Comparison of ENCODE assay signal across 13 mouse cellular contexts in the genomic region with DNA sequence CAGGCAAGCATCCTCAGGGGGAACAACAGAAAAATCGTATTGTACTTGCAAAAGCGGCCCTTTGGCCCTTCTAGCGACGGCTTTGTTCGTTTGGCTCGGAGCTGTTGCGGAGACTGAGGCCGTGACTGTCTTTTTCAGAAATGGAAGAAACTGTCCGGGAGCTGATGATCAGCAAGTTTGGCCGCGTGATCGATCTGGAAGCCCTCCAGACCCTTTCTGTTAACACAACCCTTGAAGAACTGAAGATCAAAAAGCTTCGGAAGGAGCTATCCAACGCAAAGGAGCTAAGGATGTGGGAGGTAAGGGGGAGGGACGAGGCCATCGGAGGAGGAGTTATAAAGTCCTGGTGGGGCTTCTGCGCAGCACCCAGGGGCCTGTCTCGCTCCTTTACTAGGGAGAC.
A peak's percentile ranks its signal among the peaks of the same experiment; 100 is the strongest.
DNase-seq lines count a peak whose midpoint lies in the region; ATAC-seq and TF ChIP-seq lines count a peak whose summit lies in the region.
"Had no signal": no experiment of that assay in that cellular context is flagged by ENCODE, and none has a peak within 500 bp of the region (broad histone marks: within the 10 kb centered on the region; RNA-seq: fewer than 3 reads in every experiment).

No protein-coding gene starts in this region.

- 0 out of 2 replicates have a peak overlapping the region, but pooled peaks have one; percentile 20 for H3K9ac ChIP-seq in heart, postnatal 0 days (replicated peaks; ENCODE audit: low read depth, low read length)
- H3K9ac ChIP-seq in stomach, embryonic 15.5 days: no peak overlapping the region
- H3K9ac ChIP-seq in stomach, postnatal 0 days (ENCODE audit: low read length): no peak overlapping the region
- 0 out of 2 replicates have a peak overlapping the region, but pooled peaks have one; percentile 14 for H3K9ac ChIP-seq in intestine, embryonic 16.5 days (ENCODE audit: low read depth, low read length)
- H3K9ac ChIP-seq: forebrain, embryonic 12.5 days had no signal

- no peak for DNase-seq in heart, postnatal 0 days (ENCODE audit: low spot score)
- DNase-seq in heart, postnatal 10 days: no peak
- DNase-seq in stomach, postnatal 0 days (ENCODE audit: low spot score): no peak
- no peak for DNase-seq in adrenal gland, adult 18-20 months (ENCODE audit: low spot score in 2 of 2)
- no peak for DNase-seq in spleen, postnatal 14 days (ENCODE audit: low spot score in 2 of 2)
- DNase-seq: embryo, embryonic 11 days; gastrocnemius, postnatal 25 days; kidney, postnatal 10 days; right cerebral cortex, adult 18-20 months had no signal

- no peaks in the 10 kb centered on the region for H3K36me3 ChIP-seq in heart, postnatal 0 days (replicated peaks; ENCODE audit: control insufficient read depth, insufficient read depth, low read length)
- H3K36me3 ChIP-seq in stomach, embryonic 15.5 days: no peaks in the 10 kb centered on the region
- no peaks in the 10 kb centered on the region for H3K36me3 ChIP-seq in stomach, postnatal 0 days (ENCODE audit: control insufficient read depth, insufficient read depth, low read length)
- no peaks in the 10 kb centered on the region for H3K36me3 ChIP-seq in intestine, embryonic 16.5 days (ENCODE audit: control insufficient read depth, insufficient read depth, low read length)

- TF ChIP-seq CTCF in heart, postnatal 0 days (IDR thresholded peaks at IDR 0.05; ENCODE audit: low read depth): no peak
- TF ChIP-seq CTCF in stomach, postnatal 0 days (IDR thresholded peaks at IDR 0.05; ENCODE audit: low read depth): no peak

- TF ChIP-seq EP300 in heart, postnatal 0 days (IDR thresholded peaks at IDR 0.05; ENCODE audit: low read depth): no peak
- no peak for TF ChIP-seq EP300 in stomach, postnatal 0 days (optimal IDR thresholded peaks at IDR 0.05)

- H3K4me3 ChIP-seq in heart, postnatal 0 days (ENCODE audit: low read depth, low read length): 0 out of 2 replicates have a peak overlapping the region, but pooled peaks have one; percentile 11
- no peak overlapping the region for H3K4me3 ChIP-seq in stomach, embryonic 15.5 days (replicated peaks)
- H3K4me3 ChIP-seq in stomach, postnatal 0 days (ENCODE audit: low read depth, low read length): no peak overlapping the region
- H3K4me3 ChIP-seq in intestine, embryonic 16.5 days (ENCODE audit: low read length): 0 out of 2 replicates have a peak overlapping the region, but pooled peaks have one; percentile 6
- H3K4me3 ChIP-seq: forebrain, embryonic 12.5 days; megakaryocyte, embryonic 14.5 days had no signal

- H3K9me3 ChIP-seq in heart, postnatal 0 days (replicated peaks; ENCODE audit: control insufficient read depth, low read length): no peaks in the 10 kb centered on the region
- no peaks in the 10 kb centered on the region for H3K9me3 ChIP-seq in stomach, embryonic 15.5 days
- H3K9me3 ChIP-seq in stomach, postnatal 0 days (ENCODE audit: control insufficient read depth, low read length): no peaks in the 10 kb centered on the region
- H3K9me3 ChIP-seq in intestine, embryonic 16.5 days (ENCODE audit: control insufficient read depth, low read length): no peaks in the 10 kb centered on the region
- H3K9me3 ChIP-seq: forebrain, embryonic 12.5 days; megakaryocyte, embryonic 14.5 days had no signal

- intact Hi-C loops in heart, postnatal 10 days (cut with DNase I): no loop called here

- H3K27me3 ChIP-seq in heart, postnatal 0 days (ENCODE audit: control insufficient read depth, insufficient read depth, low read length): 0 out of 2 replicates have a peak, but pooled peaks cover 6% of the 10 kb centered on the region
- no peaks in the 10 kb centered on the region for H3K27me3 ChIP-seq in stomach, embryonic 15.5 days (replicated peaks)
- H3K27me3 ChIP-seq in stomach, postnatal 0 days (ENCODE audit: control insufficient read depth, insufficient read depth, low read length): no peaks in the 10 kb centered on the region
- H3K27me3 ChIP-seq in intestine, embryonic 16.5 days (replicated peaks; ENCODE audit: control insufficient read depth, insufficient read depth, low read length): no peaks in the 10 kb centered on the region; the same call in 1 of the 2 replicates

- peak overlapping the region; percentile 23 for H3K4me2 ChIP-seq in heart, postnatal 0 days (ENCODE audit: low read depth, low read length)
- peak overlapping the region; percentile 19; the same call in 1 of the 2 replicates for H3K4me2 ChIP-seq in stomach, embryonic 15.5 days
- no peak overlapping the region; the same call in 1 of the 2 replicates for H3K4me2 ChIP-seq in stomach, postnatal 0 days (replicated peaks; ENCODE audit: low read depth)
- H3K4me2 ChIP-seq in intestine, embryonic 16.5 days (ENCODE audit: low read depth, low read length): no peak overlapping the region
- H3K4me2 ChIP-seq: forebrain, embryonic 12.5 days had no signal

- 39% methylated on average over 18 of the region's 18 CpGs for WGBS in heart, postnatal 0 days
- 43% methylated on average over 18 of the region's 18 CpGs for WGBS in stomach, embryonic 15.5 days
- WGBS in stomach, postnatal 0 days: 39% methylated on average over 18 of the region's 18 CpGs
- 33% methylated on average over 18 of the region's 18 CpGs for WGBS in intestine, embryonic 16.5 days

- H3K27ac ChIP-seq in heart, postnatal 0 days (ENCODE audit: low read depth): no peak overlapping the region
- H3K27ac ChIP-seq in stomach, embryonic 15.5 days: no peak overlapping the region
- no peak overlapping the region for H3K27ac ChIP-seq in stomach, postnatal 0 days (replicated peaks)
- H3K27ac ChIP-seq in intestine, embryonic 16.5 days (ENCODE audit: low read length): no peak overlapping the region
- H3K27ac ChIP-seq: forebrain, embryonic 12.5 days had no signal

- no peaks in the 10 kb centered on the region for H3K4me1 ChIP-seq in heart, postnatal 0 days (ENCODE audit: control insufficient read depth, insufficient read depth)
- peaks cover 9% of the 10 kb centered on the region; the same call in 1 of the 2 replicates for H3K4me1 ChIP-seq in stomach, embryonic 15.5 days
- no peaks in the 10 kb centered on the region for H3K4me1 ChIP-seq in stomach, postnatal 0 days (replicated peaks; ENCODE audit: control insufficient read depth, insufficient read depth)
- peaks cover 9% of the 10 kb centered on the region for H3K4me1 ChIP-seq in intestine, embryonic 16.5 days (ENCODE audit: control insufficient read depth, insufficient read depth, low read length)
- H3K4me1 ChIP-seq: megakaryocyte, embryonic 14.5 days had no signal

- ATAC-seq in heart, postnatal 0 days (ENCODE audit: insufficient read depth, low read depth): no peak
- no peak for ATAC-seq in stomach, embryonic 15.5 days (ENCODE audit: insufficient read depth, low FRiP score, low read depth)
- no peak for ATAC-seq in stomach, postnatal 0 days (ENCODE audit: low FRiP score, low TSS enrichment)
- ATAC-seq in intestine, embryonic 16.5 days: no peak

Comparison
In these comparisons a context has a peak if more than half of its experiments do, and no peak if none do; other contexts are left out.
1. H3K4me2 ChIP-seq: peak in heart, postnatal 0 days (single experiment) and stomach, embryonic 15.5 days (single experiment); none in stomach, postnatal 0 days (single experiment) and intestine, embryonic 16.5 days (single experiment).
2. H3K4me3 ChIP-seq: peak in heart, postnatal 0 days (single experiment) and intestine, embryonic 16.5 days (single experiment); none in stomach, embryonic 15.5 days (single experiment) and stomach, postnatal 0 days (single experiment).
3. H3K9ac ChIP-seq: peak in heart, postnatal 0 days (single experiment) and intestine, embryonic 16.5 days (single experiment); none in stomach, embryonic 15.5 days (single experiment) and stomach, postnatal 0 days (single experiment).